8 mouse cellular contexts compared by ENCODE assay signal in the genomic region with DNA sequence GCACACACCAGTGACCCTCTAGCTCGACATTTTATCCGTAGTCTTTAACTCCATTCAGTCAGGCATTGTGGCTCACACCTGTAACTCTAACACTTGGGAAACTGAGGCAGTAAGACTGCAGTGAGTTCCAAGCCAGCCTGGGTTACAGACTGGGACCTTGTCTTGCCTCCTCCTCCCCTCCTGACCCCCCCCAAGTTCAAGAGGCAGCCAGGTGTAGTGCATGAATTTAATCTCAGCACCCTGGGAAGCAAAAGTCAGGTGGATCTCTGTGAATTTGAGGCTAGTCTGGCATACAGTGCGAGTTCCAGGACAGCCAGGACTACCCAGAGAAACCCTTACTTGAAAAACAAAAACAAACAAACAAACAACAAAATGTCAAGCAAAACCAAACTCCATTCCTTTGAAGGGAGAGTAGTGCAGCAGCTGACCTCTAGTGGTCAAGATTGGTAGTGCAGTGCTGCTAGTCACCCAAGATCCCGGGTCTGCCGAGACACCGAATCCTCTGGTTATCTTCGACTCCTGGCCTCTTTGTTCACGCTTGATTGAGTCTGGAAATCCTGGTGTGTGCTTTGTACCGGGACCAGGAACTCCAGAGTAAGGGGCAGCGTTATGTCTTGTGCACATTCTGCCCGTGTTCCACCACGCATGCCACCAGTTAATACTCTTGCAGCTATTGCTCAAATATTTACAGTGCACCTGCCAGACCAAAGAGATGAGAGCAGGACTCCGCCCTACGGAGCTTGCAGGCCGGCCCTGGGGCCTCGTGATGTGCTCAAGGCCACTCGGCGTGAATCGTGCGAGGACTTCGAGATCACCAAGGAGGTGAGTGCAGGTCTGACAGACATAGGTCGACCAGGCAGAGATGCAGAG. TPM values are rescaled to one million over a fixed set of nuclear protein-coding genes. Genes with fewer than 3 reads are reported as not detected.
DNase-seq lines count a peak whose midpoint lies in the region; ATAC-seq and TF ChIP-seq lines count a peak whose summit lies in the region.

No protein-coding gene starts in this region.

- no peaks in the 10 kb centered on the region for H3K36me3 ChIP-seq in embryonic facial prominence, embryonic 14.5 days (ENCODE audit: control insufficient read depth, insufficient read depth, low read length)
- H3K36me3 ChIP-seq in heart, embryonic 11.5 days (ENCODE audit: control insufficient read depth, insufficient read depth, low read length) = no peaks in the 10 kb centered on the region
- no peaks in the 10 kb centered on the region for H3K36me3 ChIP-seq in kidney, embryonic 16.5 days (ENCODE audit: insufficient read depth, low read length)
- H3K36me3 ChIP-seq in liver, embryonic 15.5 days (replicated peaks) = no peaks in the 10 kb centered on the region
- no peaks in the 10 kb centered on the region for H3K36me3 ChIP-seq in neural tube, embryonic 11.5 days (ENCODE audit: control insufficient read depth, insufficient read depth, low read length)
- no peaks in the 10 kb centered on the region for H3K36me3 ChIP-seq in stomach, embryonic 16.5 days (ENCODE audit: control insufficient read depth, insufficient read depth, low read length)

- peak; percentile 61 for TF ChIP-seq CTCF in bone marrow macrophage, adult 2 months (IDR thresholded peaks at IDR 0.05; ENCODE audit: low read depth, low read length)

- peak overlapping the region; percentile 19; the same call in 1 of the 2 replicates for H3K9ac ChIP-seq in embryonic facial prominence, embryonic 14.5 days (ENCODE audit: low read depth, low read length)
- H3K9ac ChIP-seq in heart, embryonic 11.5 days (ENCODE audit: low read depth, low read length) = no peak overlapping the region
- peak overlapping the region; percentile 18 for H3K9ac ChIP-seq in kidney, embryonic 16.5 days (replicated peaks; ENCODE audit: low read length)
- H3K9ac ChIP-seq in liver, embryonic 15.5 days = no peak overlapping the region
- 0 out of 2 replicates have a peak overlapping the region, but pooled peaks have one; percentile 9 for H3K9ac ChIP-seq in neural tube, embryonic 11.5 days (ENCODE audit: low read length)
- H3K9ac ChIP-seq in stomach, embryonic 16.5 days (ENCODE audit: low read length) = peak overlapping the region; percentile 46; the same call in 1 of the 2 replicates

- H3K4me2 ChIP-seq in embryonic facial prominence, embryonic 14.5 days (ENCODE audit: low read depth, low read length) = peak overlapping the region; percentile 37
- peak overlapping the region; percentile 46 for H3K4me2 ChIP-seq in heart, embryonic 11.5 days
- H3K4me2 ChIP-seq in kidney, embryonic 16.5 days (replicated peaks; ENCODE audit: low read depth, low read length) = peak overlapping the region; percentile 35
- peak overlapping the region; percentile 46 for H3K4me2 ChIP-seq in liver, embryonic 15.5 days
- peak overlapping the region; percentile 9; the same call in 1 of the 2 replicates for H3K4me2 ChIP-seq in neural tube, embryonic 11.5 days (ENCODE audit: low read depth)
- peak overlapping the region; percentile 43 for H3K4me2 ChIP-seq in stomach, embryonic 16.5 days (ENCODE audit: low read depth, low read length)

- WGBS in embryonic facial prominence, embryonic 14.5 days = 20% methylated on average over 22 of the region's 22 CpGs
- 20% methylated on average over 22 of the region's 22 CpGs for WGBS in heart, embryonic 11.5 days (ENCODE audit: insufficient replicate concordance)
- 18% methylated on average over 22 of the region's 22 CpGs for WGBS in kidney, embryonic 16.5 days
- 17% methylated on average over 22 of the region's 22 CpGs for WGBS in liver, embryonic 15.5 days (ENCODE audit: insufficient replicate concordance)
- 22% methylated on average over 22 of the region's 22 CpGs for WGBS in neural tube, embryonic 11.5 days
- 14% methylated on average over 22 of the region's 22 CpGs for WGBS in stomach, embryonic 16.5 days

- H3K4me3 ChIP-seq in bone marrow macrophage, adult 2 months (ENCODE audit: insufficient read depth, low read length) = no peak overlapping the region
- H3K4me3 ChIP-seq in embryonic facial prominence, embryonic 14.5 days (ENCODE audit: low read depth, low read length) = no peak overlapping the region
- no peak overlapping the region for H3K4me3 ChIP-seq in heart, embryonic 11.5 days (ENCODE audit: low read depth, low read length)
- H3K4me3 ChIP-seq in kidney, embryonic 16.5 days (ENCODE audit: low read length) = peak overlapping the region; percentile 5; the same call in 1 of the 2 replicates
- H3K4me3 ChIP-seq in liver, embryonic 15.5 days (replicated peaks) = peak overlapping the region; percentile 12; the same call in 1 of the 2 replicates
- H3K4me3 ChIP-seq in neural tube, embryonic 11.5 days (ENCODE audit: low read depth, low read length) = no peak overlapping the region
- H3K4me3 ChIP-seq in stomach, embryonic 16.5 days (replicated peaks; ENCODE audit: low read length) = peak overlapping the region; percentile 14; the same call in 1 of the 2 replicates

- H3K4me1 ChIP-seq in bone marrow macrophage, adult 2 months (ENCODE audit: control insufficient read depth, insufficient read depth, low read length) = peaks cover 10% of the 10 kb centered on the region
- H3K4me1 ChIP-seq in embryonic facial prominence, embryonic 14.5 days (ENCODE audit: control insufficient read depth, insufficient read depth, low read length) = peaks cover 6% of the 10 kb centered on the region; the same call in 1 of the 2 replicates
- peaks cover 35% of the 10 kb centered on the region for H3K4me1 ChIP-seq in heart, embryonic 11.5 days (ENCODE audit: control insufficient read depth, insufficient read depth, low read length)
- peaks cover 44% of the 10 kb centered on the region for H3K4me1 ChIP-seq in kidney, embryonic 16.5 days (ENCODE audit: insufficient read depth, low read length)
- peaks cover 13% of the 10 kb centered on the region for H3K4me1 ChIP-seq in liver, embryonic 15.5 days (replicated peaks)
- 0 out of 2 replicates have a peak, but pooled peaks cover under 1% of the 10 kb centered on the region for H3K4me1 ChIP-seq in neural tube, embryonic 11.5 days (ENCODE audit: control insufficient read depth, insufficient read depth, low read length)
- H3K4me1 ChIP-seq in stomach, embryonic 16.5 days (ENCODE audit: control insufficient read depth, insufficient read depth, low read length) = peaks cover 11% of the 10 kb centered on the region

- ATAC-seq in CD4-positive, CD25-positive, alpha-beta regulatory T cell, adult 4 months = peak; percentile 36
- no peak for ATAC-seq in embryonic facial prominence, embryonic 14.5 days (ENCODE audit: low read depth)
- no peak for ATAC-seq in heart, embryonic 11.5 days (replicated peaks; ENCODE audit: insufficient number of reproducible peaks, low FRiP score, low TSS enrichment)
- ATAC-seq in kidney, embryonic 16.5 days (ENCODE audit: low FRiP score, low TSS enrichment) = peak; percentile 30; the same call in 1 of the 2 replicates
- peak; percentile 27; the same call in 1 of the 2 replicates for ATAC-seq in liver, embryonic 15.5 days (ENCODE audit: insufficient read depth)
- no peak for ATAC-seq in neural tube, embryonic 11.5 days (ENCODE audit: insufficient read depth, low FRiP score, low TSS enrichment)
- peak; percentile 39; the same call in 1 of the 2 replicates for ATAC-seq in stomach, embryonic 16.5 days (ENCODE audit: insufficient read depth, low FRiP score)

- H3K27me3 ChIP-seq in embryonic facial prominence, embryonic 14.5 days (replicated peaks; ENCODE audit: control insufficient read depth, insufficient read depth, low read length) = no peaks in the 10 kb centered on the region
- peaks cover 8% of the 10 kb centered on the region for H3K27me3 ChIP-seq in heart, embryonic 11.5 days (ENCODE audit: control insufficient read depth, insufficient read depth, low read length)
- H3K27me3 ChIP-seq in kidney, embryonic 16.5 days (ENCODE audit: insufficient read depth, low read length) = no peaks in the 10 kb centered on the region
- H3K27me3 ChIP-seq in liver, embryonic 15.5 days = peaks cover 18% of the 10 kb centered on the region
- no peaks in the 10 kb centered on the region for H3K27me3 ChIP-seq in neural tube, embryonic 11.5 days (ENCODE audit: control insufficient read depth, insufficient read depth, low read length)
- H3K27me3 ChIP-seq in stomach, embryonic 16.5 days (ENCODE audit: control insufficient read depth, insufficient read depth, low read length) = no peaks in the 10 kb centered on the region

- no peaks in the 10 kb centered on the region for H3K9me3 ChIP-seq in embryonic facial prominence, embryonic 14.5 days (ENCODE audit: control insufficient read depth, low read length)
- H3K9me3 ChIP-seq in heart, embryonic 11.5 days (replicated peaks; ENCODE audit: control insufficient read depth, low read length) = no peaks in the 10 kb centered on the region
- no peaks in the 10 kb centered on the region for H3K9me3 ChIP-seq in kidney, embryonic 16.5 days (ENCODE audit: low read length)
- no peaks in the 10 kb centered on the region for H3K9me3 ChIP-seq in liver, embryonic 15.5 days (replicated peaks)
- H3K9me3 ChIP-seq in neural tube, embryonic 11.5 days (ENCODE audit: control insufficient read depth, low read length) = no peaks in the 10 kb centered on the region
- no peaks in the 10 kb centered on the region for H3K9me3 ChIP-seq in stomach, embryonic 16.5 days (replicated peaks; ENCODE audit: control insufficient read depth, low read length)

- no peak overlapping the region for H3K27ac ChIP-seq in bone marrow macrophage, adult 2 months (ENCODE audit: insufficient read depth, low read depth, low read length)
- no peak overlapping the region for H3K27ac ChIP-seq in embryonic facial prominence, embryonic 14.5 days (replicated peaks; ENCODE audit: low read depth, low read length)
- peak overlapping the region; percentile 17; the same call in 1 of the 2 replicates for H3K27ac ChIP-seq in heart, embryonic 11.5 days (ENCODE audit: low read depth, low read length)
- peak overlapping the region; percentile 40 for H3K27ac ChIP-seq in kidney, embryonic 16.5 days (ENCODE audit: low read length)
- no peak overlapping the region for H3K27ac ChIP-seq in liver, embryonic 15.5 days (replicated peaks)
- H3K27ac ChIP-seq in neural tube, embryonic 11.5 days (ENCODE audit: low read depth, low read length) = no peak overlapping the region
- H3K27ac ChIP-seq in stomach, embryonic 16.5 days (ENCODE audit: low read length) = peak overlapping the region; percentile 73

- TF ChIP-seq POLR2A in bone marrow macrophage, adult 2 months (IDR thresholded peaks at IDR 0.05; ENCODE audit: borderline replicate concordance, low read depth, low read length) = no peak

- peak; percentile 69 for DNase-seq in embryonic facial prominence, embryonic 14.5 days (ENCODE audit: low spot score)
- peak; percentile 69 for DNase-seq in neural tube, embryonic 11.5 days (ENCODE audit: low spot score)

RNA-seq across cellular contexts. Expression of a gene that starts 13.8 kb away (rescaled TPM):
- under 1 TPM; 0.19 TPM for polyA plus RNA-seq in CD4-positive, CD25-positive, alpha-beta regulatory T cell, adult 4 months (2017; shearing (Covaris generic))
- not detected in 2 replicates for polyA plus RNA-seq in bone marrow macrophage, adult 2 months (2012; ENCODE audit: insufficient read depth, insufficient read length, missing spikeins)
- 0.13 and 0.42 TPM in 2 replicates for polyA plus RNA-seq in embryonic facial prominence, embryonic 14.5 days (2014; fragmentation: Nextera tagmentation; extraction: Ambion mirVana)
- 0.26 TPM in 1 of 2 replicates, not detected in the other for polyA plus RNA-seq in heart, embryonic 11.5 days (2014; fragmentation: Nextera tagmentation; extraction: Ambion mirVana)
- polyA plus RNA-seq in kidney, embryonic 16.5 days (2015; fragmentation: Nextera tagmentation; extraction: Ambion mirVana) = 0.92 and 1.4 TPM in 2 replicates
- polyA plus RNA-seq in liver, embryonic 15.5 days (2015; fragmentation: Nextera tagmentation; extraction: Ambion mirVana) = 0.06 TPM in 1 of 2 replicates, not detected in the other
- not detected in 2 replicates for polyA plus RNA-seq in neural tube, embryonic 11.5 days (2014; fragmentation: Nextera tagmentation; extraction: Ambion mirVana)
- polyA plus RNA-seq in stomach, embryonic 16.5 days (2015; fragmentation: Nextera tagmentation; extraction: Ambion mirVana) = 0.91 and 1.1 TPM in 2 replicates

RNA-seq across cellular contexts. Expression of a gene that starts 26.8 kb away (rescaled TPM):
- polyA plus RNA-seq in CD4-positive, CD25-positive, alpha-beta regulatory T cell, adult 4 months (2017; shearing (Covaris generic)) = 1 to 10 TPM; 2.2 to 2.3 TPM
- polyA plus RNA-seq in bone marrow macrophage, adult 2 months (2012; ENCODE audit: insufficient read depth, insufficient read length, missing spikeins) = 0.56 TPM in 1 of 2 replicates, not detected in the other
- polyA plus RNA-seq in embryonic facial prominence, embryonic 14.5 days (2014; fragmentation: Nextera tagmentation; extraction: Ambion mirVana) = 3.1 and 3.6 TPM in 2 replicates
- polyA plus RNA-seq in heart, embryonic 11.5 days (2014; fragmentation: Nextera tagmentation; extraction: Ambion mirVana) = 2.0 and 2.7 TPM in 2 replicates
- 0.32 and 0.61 TPM in 2 replicates for polyA plus RNA-seq in kidney, embryonic 16.5 days (2015; fragmentation: Nextera tagmentation; extraction: Ambion mirVana)
- polyA plus RNA-seq in liver, embryonic 15.5 days (2015; fragmentation: Nextera tagmentation; extraction: Ambion mirVana) = 0.09 and 0.22 TPM in 2 replicates
- polyA plus RNA-seq in neural tube, embryonic 11.5 days (2014; fragmentation: Nextera tagmentation; extraction: Ambion mirVana) = 0.24 and 0.37 TPM in 2 replicates
- 1.7 and 2.1 TPM in 2 replicates for polyA plus RNA-seq in stomach, embryonic 16.5 days (2015; fragmentation: Nextera tagmentation; extraction: Ambion mirVana)

RNA-seq across cellular contexts. Expression of a gene that starts 39.3 kb away (rescaled TPM):
- 1 to 10 TPM in 1 of 2 experiments, under 1 TPM in 1; 0.30 to 2.4 TPM for polyA plus RNA-seq in CD4-positive, CD25-positive, alpha-beta regulatory T cell, adult 4 months (2017; shearing (Covaris generic))
- 6.4 and 8.0 TPM in 2 replicates for polyA plus RNA-seq in bone marrow macrophage, adult 2 months (2012; ENCODE audit: insufficient read depth, insufficient read length, missing spikeins)
- polyA plus RNA-seq in embryonic facial prominence, embryonic 14.5 days (2014; fragmentation: Nextera tagmentation; extraction: Ambion mirVana) = 11.8 and 12.5 TPM in 2 replicates
- polyA plus RNA-seq in heart, embryonic 11.5 days (2014; fragmentation: Nextera tagmentation; extraction: Ambion mirVana) = 11.7 and 11.8 TPM in 2 replicates
- polyA plus RNA-seq in kidney, embryonic 16.5 days (2015; fragmentation: Nextera tagmentation; extraction: Ambion mirVana) = 19.5 and 20.1 TPM in 2 replicates
- polyA plus RNA-seq in liver, embryonic 15.5 days (2015; fragmentation: Nextera tagmentation; extraction: Ambion mirVana) = 5.4 and 6.8 TPM in 2 replicates
- 6.9 and 11.4 TPM in 2 replicates for polyA plus RNA-seq in neural tube, embryonic 11.5 days (2014; fragmentation: Nextera tagmentation; extraction: Ambion mirVana)
- polyA plus RNA-seq in stomach, embryonic 16.5 days (2015; fragmentation: Nextera tagmentation; extraction: Ambion mirVana) = 24.7 and 24.8 TPM in 2 replicates

RNA-seq across cellular contexts. Expression of a gene that starts 41.9 kb away (rescaled TPM):
- not detected for polyA plus RNA-seq in CD4-positive, CD25-positive, alpha-beta regulatory T cell, adult 4 months (2017; shearing (Covaris generic))
- not detected in 2 replicates for polyA plus RNA-seq in bone marrow macrophage, adult 2 months (2012; ENCODE audit: insufficient read depth, insufficient read length, missing spikeins)
- polyA plus RNA-seq in embryonic facial prominence, embryonic 14.5 days (2014; fragmentation: Nextera tagmentation; extraction: Ambion mirVana) = 2.0 and 2.5 TPM in 2 replicates
- polyA plus RNA-seq in heart, embryonic 11.5 days (2014; fragmentation: Nextera tagmentation; extraction: Ambion mirVana) = 21.6 and 22.1 TPM in 2 replicates
- 3.3 and 4.1 TPM in 2 replicates for polyA plus RNA-seq in kidney, embryonic 16.5 days (2015; fragmentation: Nextera tagmentation; extraction: Ambion mirVana)
- polyA plus RNA-seq in liver, embryonic 15.5 days (2015; fragmentation: Nextera tagmentation; extraction: Ambion mirVana) = 0.24 and 0.31 TPM in 2 replicates
- 0.87 and 1.6 TPM in 2 replicates for polyA plus RNA-seq in neural tube, embryonic 11.5 days (2014; fragmentation: Nextera tagmentation; extraction: Ambion mirVana)
- 0.37 and 1.4 TPM in 2 replicates for polyA plus RNA-seq in stomach, embryonic 16.5 days (2015; fragmentation: Nextera tagmentation; extraction: Ambion mirVana)

Comparison
In these comparisons a context has a peak if more than half of its experiments do, and no peak if none do; other contexts are left out.
1. ATAC-seq: peak in CD4-positive, CD25-positive, alpha-beta regulatory T cell, adult 4 months (single experiment), kidney, embryonic 16.5 days (single experiment), liver, embryonic 15.5 days (single experiment) and stomach, embryonic 16.5 days (single experiment); none in embryonic facial prominence, embryonic 14.5 days (single experiment), heart, embryonic 11.5 days (single experiment) and neural tube, embryonic 11.5 days (single experiment).
2. H3K27ac ChIP-seq: peak in heart, embryonic 11.5 days (single experiment), kidney, embryonic 16.5 days (single experiment) and stomach, embryonic 16.5 days (single experiment); none in bone marrow macrophage, adult 2 months (single experiment), embryonic facial prominence, embryonic 14.5 days (single experiment), liver, embryonic 15.5 days (single experiment) and neural tube, embryonic 11.5 days (single experiment).
3. H3K4me3 ChIP-seq: peak in kidney, embryonic 16.5 days (single experiment), liver, embryonic 15.5 days (single experiment) and stomach, embryonic 16.5 days (single experiment); none in bone marrow macrophage, adult 2 months (single experiment), embryonic facial prominence, embryonic 14.5 days (single experiment), heart, embryonic 11.5 days (single experiment) and neural tube, embryonic 11.5 days (single experiment).
4. H3K9ac ChIP-seq: peak in embryonic facial prominence, embryonic 14.5 days (single experiment), kidney, embryonic 16.5 days (single experiment), neural tube, embryonic 11.5 days (single experiment) and stomach, embryonic 16.5 days (single experiment); none in heart, embryonic 11.5 days (single experiment) and liver, embryonic 15.5 days (single experiment).
5. Peak in every context shown above with its lines, with median percentiles within 50 percentile points of each other: H3K4me2 ChIP-seq.